Mouse (Mus musculus) erythroblast, embryonic 14.5 days (primary cell): Measurements from ENCODE around the gene Agpat1. TPM values are rescaled to one million over a fixed set of nuclear protein-coding genes. Genes with fewer than 3 reads are reported as not detected.

Experiments used
- H3K27me3 ChIP-seq: 2 replicates; pipeline ENCODE4 v1.6.1; 2012; ENCODE audit warnings: inconsistent platforms; ENCODE audit not compliant: control insufficient read depth
- H3K36me3 ChIP-seq: 2 replicates; pipeline ENCODE4 v1.6.1; 2012; ENCODE audit warnings: mild to moderate bottlenecking, inconsistent platforms; ENCODE audit not compliant: control insufficient read depth
- H3K4me1 ChIP-seq: 2 replicates; pipeline ENCODE4 v1.6.1; 2012; ENCODE audit warnings: inconsistent platforms; ENCODE audit not compliant: control insufficient read depth
- H3K4me3 ChIP-seq: replicated peaks from 2 replicates; pipeline ENCODE3; 2012; ENCODE audit warnings: moderate library complexity, mild to moderate bottlenecking, inconsistent platforms
- H3K9me3 ChIP-seq: 2 replicates; pipeline ENCODE4 v1.6.1; 2012; ENCODE audit warnings: low read length, inconsistent platforms, mixed read lengths; ENCODE audit not compliant: control insufficient read depth
- GATA1 ChIP-seq: IDR thresholded peaks from 2 replicates; pipeline ENCODE4 v1.6.1; 2012; ENCODE audit warnings: low read length, inconsistent platforms, mixed read lengths
- TAL1 ChIP-seq: IDR thresholded peaks from 3 replicates; pipeline ENCODE4 v1.6.1; 2012; ENCODE audit warnings: low read length, inconsistent platforms, mixed read lengths
- polyA plus RNA-seq: library from polyadenylated mRNA; stranded (reverse); fragments of >175 nt; gene quantifications from 2 replicates; pipeline ENCODE4 v1.2.3, GENCODE M21; 2012

Gene Agpat1
- polyA plus RNA-seq, 1 experiment: 18.7 TPM

GRCm38 (mm10) chr17:34652985-34653384, 48.9 kb downstream of the Agpat1 start:
- H3K9me3 ChIP-seq: no peaks in the 10 kb centered on the region
- peaks cover 6% of the 10 kb centered on the region for H3K4me1 ChIP-seq
- no peak overlapping the region for H3K4me3 ChIP-seq
- H3K36me3 ChIP-seq: peaks cover 65% of the 10 kb centered on the region
- peaks cover 13% of the 10 kb centered on the region for H3K27me3 ChIP-seq
- TF ChIP-seq GATA1 (no peak), TAL1 (no peak)

DNA sequence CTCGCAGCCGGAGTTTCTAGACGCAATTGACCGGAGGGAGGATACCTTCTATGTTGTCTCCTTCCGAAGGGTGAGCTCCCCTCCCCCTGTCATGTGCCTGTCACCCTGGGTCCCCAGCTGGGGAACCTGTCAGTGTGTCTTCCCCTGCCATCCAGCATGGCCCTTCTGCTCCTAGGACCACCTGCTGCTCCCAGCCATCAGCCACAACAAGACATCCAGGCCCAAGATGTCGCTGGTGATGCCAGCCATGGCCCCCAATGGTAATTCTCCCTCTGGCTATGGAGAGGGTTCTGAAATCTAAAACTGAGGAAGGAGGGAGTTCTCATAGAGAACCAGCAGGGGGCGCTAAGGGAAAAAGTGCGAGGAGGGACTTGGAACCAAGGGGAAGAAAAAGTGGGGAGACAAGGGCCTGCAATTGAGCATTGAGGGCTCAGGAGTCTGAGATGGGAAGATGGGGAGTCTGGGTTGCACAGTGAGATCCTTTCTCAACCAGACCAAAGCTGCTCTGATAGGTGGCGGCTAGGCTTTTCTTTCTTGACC, 49.8 kb downstream of the Agpat1 start:
- TF ChIP-seq GATA1 (no peak), TAL1 (no peak)
- Histone ChIP-seq H3K9me3 (no peaks in the 10 kb centered on the region), H3K36me3 (peaks cover 59% of the 10 kb centered on the region), H3K27me3 (peaks cover 16% of the 10 kb centered on the region), H3K4me1 (no peaks in the 10 kb centered on the region; the same call in 1 of the 2 replicates), H3K4me3 (no peak overlapping the region)

DNA sequence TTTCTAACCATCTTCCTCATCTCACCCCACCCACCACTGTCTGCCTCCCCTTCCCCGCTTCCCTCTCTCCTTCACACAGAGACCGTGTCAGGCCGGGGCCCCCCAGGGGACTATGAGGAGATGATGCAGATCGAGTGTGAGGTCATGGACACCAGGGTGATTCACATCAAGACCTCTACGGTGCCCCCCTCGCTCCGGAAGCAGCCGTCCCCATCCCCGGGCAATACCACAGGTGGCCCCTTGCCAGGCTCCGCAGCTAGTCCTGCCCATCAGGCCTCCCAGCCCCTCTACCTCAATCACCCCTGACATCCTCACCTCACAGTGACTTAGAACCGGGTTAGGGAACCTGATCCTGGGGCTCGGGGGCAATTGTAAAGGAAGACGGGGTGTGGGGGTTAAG, 50.3 kb downstream of the Agpat1 start:
- H3K4me1 ChIP-seq: no peaks in the 10 kb centered on the region
- peaks cover 53% of the 10 kb centered on the region for H3K36me3 ChIP-seq
- peaks cover 22% of the 10 kb centered on the region for H3K27me3 ChIP-seq

DNA sequence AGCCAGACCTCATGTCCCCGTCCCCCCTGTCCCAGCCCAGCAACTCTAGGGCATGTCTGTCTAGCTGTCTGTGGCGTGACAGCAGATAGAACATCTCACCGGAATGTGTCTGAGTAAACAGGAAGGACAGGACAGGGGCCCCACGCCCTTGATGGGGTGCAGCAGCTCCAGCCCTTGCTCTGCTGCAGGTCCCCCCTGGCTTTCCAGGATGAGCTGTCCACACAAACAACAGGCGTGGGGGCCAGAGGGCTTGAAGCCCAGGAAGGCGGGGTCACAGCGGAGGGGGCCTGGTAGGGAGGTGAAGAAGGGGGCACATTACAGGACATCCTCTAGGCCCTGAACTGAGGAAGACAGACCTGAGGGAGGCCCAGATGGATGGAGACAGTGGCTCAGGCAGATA, 51.1 kb downstream of the Agpat1 start:
- peaks cover 45% of the 10 kb centered on the region for H3K36me3 ChIP-seq
- no peaks in the 10 kb centered on the region for H3K9me3 ChIP-seq
- no peak overlapping the region for H3K4me3 ChIP-seq
- H3K27me3 ChIP-seq: peaks cover 29% of the 10 kb centered on the region
- H3K4me1 ChIP-seq: no peaks in the 10 kb centered on the region
- TF ChIP-seq TAL1 (no peak), GATA1 (no peak)

More for the DNA sequence above, 50.3 kb downstream of the Agpat1 start:
- Histone ChIP-seq H3K9me3 (no peaks in the 10 kb centered on the region), H3K4me3 (no peak overlapping the region)
- TF ChIP-seq GATA1: no peak

- TF ChIP-seq TAL1: no peak
- no peak for TF ChIP-seq GATA1
- H3K4me3 ChIP-seq: no peak overlapping the region
- peaks cover 41% of the 10 kb centered on the region for H3K36me3 ChIP-seq
- H3K4me1 ChIP-seq: no peaks in the 10 kb centered on the region
- H3K27me3 ChIP-seq: peaks cover 34% of the 10 kb centered on the region
- no peaks in the 10 kb centered on the region for H3K9me3 ChIP-seq
Observed at GRCm38 (mm10) chr17:34655581-34655991, 51.5 kb downstream of the Agpat1 start.

DNA sequence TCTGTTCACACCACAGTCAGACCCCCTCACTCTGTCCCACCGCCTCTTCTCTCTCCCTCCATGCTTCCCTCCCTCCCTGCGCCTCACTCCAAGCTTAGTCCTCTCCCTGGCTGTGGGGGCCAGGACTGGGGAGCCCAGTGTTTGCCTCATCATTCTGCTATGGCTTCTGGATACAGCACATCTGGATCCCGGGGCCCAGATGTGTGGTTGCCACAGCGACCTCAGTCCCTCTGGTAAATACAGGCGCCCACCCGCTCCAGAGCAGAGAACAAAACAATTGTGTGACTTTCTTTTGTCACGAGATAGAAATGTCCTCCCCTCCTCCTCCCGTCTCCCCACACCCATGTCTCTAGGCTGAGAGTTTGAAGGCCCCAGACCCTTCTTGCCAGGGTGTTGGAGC, 52.6 kb downstream of the Agpat1 start:
- no peaks in the 10 kb centered on the region for H3K9me3 ChIP-seq
- H3K4me1 ChIP-seq: peaks cover 3% of the 10 kb centered on the region
- TF ChIP-seq GATA1 (no peak), TAL1 (no peak)
- peaks cover 30% of the 10 kb centered on the region for H3K36me3 ChIP-seq
- H3K4me3 ChIP-seq: no peak overlapping the region
- H3K27me3 ChIP-seq: peaks cover 44% of the 10 kb centered on the region

DNA sequence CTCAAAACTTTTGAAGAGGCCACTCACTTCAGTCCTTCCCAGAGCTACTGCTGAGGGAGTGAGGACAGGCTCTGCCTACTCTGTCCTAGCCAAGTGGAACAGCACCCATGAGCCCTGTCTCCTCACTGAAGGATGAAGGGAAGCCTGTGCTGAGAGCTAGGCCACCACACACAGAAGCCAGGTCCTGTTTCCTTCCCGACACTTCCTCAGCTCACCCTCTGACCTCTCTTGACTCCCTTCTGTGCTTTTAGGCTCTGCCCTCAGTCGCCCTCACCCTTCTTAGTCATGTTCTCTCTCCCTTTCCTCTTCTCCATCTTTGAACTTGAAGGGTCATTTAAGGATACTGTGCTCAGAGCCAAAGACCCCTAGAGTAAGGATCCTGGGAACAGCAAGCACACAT, 53.2 kb downstream of the Agpat1 start:
- H3K9me3 ChIP-seq: no peaks in the 10 kb centered on the region
- peaks cover 24% of the 10 kb centered on the region for H3K36me3 ChIP-seq
- TF ChIP-seq GATA1: no peak
- TF ChIP-seq TAL1: no peak
- peaks cover 45% of the 10 kb centered on the region for H3K27me3 ChIP-seq
- no peak overlapping the region for H3K4me3 ChIP-seq
- H3K4me1 ChIP-seq: peaks cover 3% of the 10 kb centered on the region

GRCm38 (mm10) chr17:34658145-34658544, 54.1 kb downstream of the Agpat1 start:
- Histone ChIP-seq H3K9me3 (no peaks in the 10 kb centered on the region), H3K27me3 (peaks cover 54% of the 10 kb centered on the region), H3K36me3 (peaks cover 16% of the 10 kb centered on the region), H3K4me3 (no peak overlapping the region), H3K4me1 (peaks cover 10% of the 10 kb centered on the region)
- TF ChIP-seq GATA1 (no peak), TAL1 (no peak)

- no peak overlapping the region for H3K4me3 ChIP-seq
- peaks cover 58% of the 10 kb centered on the region for H3K27me3 ChIP-seq
- no peaks in the 10 kb centered on the region for H3K9me3 ChIP-seq
- H3K4me1 ChIP-seq: peaks cover 10% of the 10 kb centered on the region
- TF ChIP-seq GATA1: no peak
- TF ChIP-seq TAL1: no peak
- peaks cover 11% of the 10 kb centered on the region for H3K36me3 ChIP-seq
Observed at GRCm38 (mm10) chr17:34658591-34658990, 54.5 kb downstream of the Agpat1 start.

GRCm38 (mm10) chr17:34659181-34659896, 55.3 kb downstream of the Agpat1 start:
- H3K4me3 ChIP-seq: no peak overlapping the region
- 0 out of 3 replicates have a peak, but pooled peaks have one; percentile 18 for TF ChIP-seq TAL1
- TF ChIP-seq GATA1: no peak
- peaks cover 6% of the 10 kb centered on the region for H3K36me3 ChIP-seq
- no peaks in the 10 kb centered on the region for H3K9me3 ChIP-seq
- H3K4me1 ChIP-seq: peaks cover 10% of the 10 kb centered on the region
- peaks cover 58% of the 10 kb centered on the region for H3K27me3 ChIP-seq
